Mouse (Mus musculus) G1E (cell line): Measurements from ENCODE around the gene Epp13.

Experiments
- CTCF ChIP-seq: IDR thresholded peaks from 2 replicates; pipeline ENCODE4 v1.5.1; 2012; ENCODE audit warnings: low read depth, low read length, inconsistent platforms, mixed read lengths
- POLR2AphosphoS5 ChIP-seq: IDR thresholded peaks from 2 replicates; pipeline ENCODE4 v1.6.1; 2012; ENCODE audit warnings: low read depth, low read length, inconsistent platforms; ENCODE audit not compliant: insufficient replicate concordance
- TAL1 ChIP-seq: conservative IDR thresholded peaks from 2 replicates; pipeline ENCODE4 v1.6.1; 2012; ENCODE audit warnings: low read depth, low read length, inconsistent platforms, mixed read lengths

DNA sequence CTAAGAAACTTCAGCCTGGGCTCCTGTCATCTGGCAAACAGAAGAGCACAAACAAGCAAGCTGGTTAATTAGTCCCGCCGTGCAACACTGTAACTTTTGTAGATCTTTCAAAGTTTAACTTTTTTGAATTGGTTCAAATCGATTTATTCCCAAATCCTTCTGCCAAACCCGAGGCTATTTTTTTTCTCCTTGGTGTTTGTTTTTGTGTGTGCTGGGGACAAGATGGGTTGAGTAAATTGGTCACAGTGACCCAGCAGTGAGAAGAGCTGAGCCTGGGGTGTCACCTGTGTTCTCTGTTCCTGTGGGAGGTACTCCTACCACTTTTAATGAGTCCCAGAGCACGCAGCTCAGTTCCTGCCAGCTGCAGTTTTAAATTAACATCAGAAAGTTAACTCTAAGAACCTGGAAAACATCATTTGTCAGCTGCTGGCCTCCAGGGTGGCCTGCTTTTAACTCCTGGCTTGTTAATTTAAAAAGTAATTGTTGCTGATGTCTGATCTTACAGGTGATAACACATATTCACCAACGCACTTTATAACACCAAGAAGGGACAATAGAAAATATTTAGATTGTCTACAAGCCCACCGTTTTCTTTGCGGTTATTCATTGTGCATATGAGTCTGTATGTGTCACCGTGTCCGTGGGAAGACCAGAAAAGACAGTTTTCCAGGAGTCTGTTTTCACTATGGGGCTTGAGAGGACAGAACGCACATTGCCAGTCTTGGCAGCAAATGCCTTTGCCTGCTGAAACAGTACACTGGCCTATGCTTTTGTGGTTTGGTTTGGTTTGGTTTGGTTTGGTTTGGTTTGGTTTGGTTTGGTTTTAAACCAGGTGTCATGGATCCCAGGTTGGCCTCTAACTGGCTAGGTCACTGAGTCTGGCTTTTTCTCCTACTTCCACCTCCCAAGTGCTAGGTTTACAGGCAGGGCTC is 7.9 kb upstream of the Epp13 start:
- TF ChIP-seq CTCF (no peak), POLR2AphosphoS5 (no peak), TAL1 (no peak)
